19 mouse cellular contexts compared by ENCODE assay signal in the genomic region with DNA sequence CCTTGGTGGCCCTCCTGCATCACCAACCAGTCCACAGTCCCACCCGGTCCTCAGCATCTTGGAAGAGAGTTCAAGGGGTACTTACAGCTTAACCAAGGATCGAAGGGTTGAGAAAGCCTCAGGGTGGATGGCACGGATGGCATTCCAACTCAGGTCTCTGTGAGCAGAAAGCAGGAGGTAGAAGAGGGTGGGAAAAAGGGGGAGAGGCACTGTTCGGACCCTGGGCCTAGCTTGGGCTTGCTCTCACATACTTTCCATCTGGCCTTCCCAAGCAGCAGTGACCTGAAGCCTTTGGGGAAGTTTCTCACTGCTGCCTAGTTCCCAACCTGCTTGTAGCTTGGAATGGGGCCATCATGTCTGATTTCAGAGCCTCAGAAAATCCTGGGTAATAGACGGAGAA.
"Had no signal": no experiment of that assay in that cellular context is flagged by ENCODE, and none has a peak within 500 bp of the region (broad histone marks: within the 10 kb centered on the region; RNA-seq: fewer than 3 reads in every experiment).

No protein-coding gene starts in this region.

- H3K36me3 ChIP-seq: heart, embryonic 13.5 days; heart, embryonic 15.5 days; hindbrain, embryonic 10.5 days; hindbrain, embryonic 12.5 days; intestine, embryonic 15.5 days; limb, embryonic 13.5 days; limb, embryonic 15.5 days; liver, embryonic 12.5 days had no signal

- H3K9ac ChIP-seq: heart, embryonic 13.5 days; heart, embryonic 15.5 days; hindbrain, embryonic 12.5 days; hindbrain, embryonic 14.5 days; intestine, embryonic 15.5 days; limb, embryonic 13.5 days; limb, embryonic 15.5 days; liver, embryonic 12.5 days had no signal

- H3K4me3 ChIP-seq: gastrocnemius, adult 2 months; heart, adult 2 months; heart, embryonic 13.5 days; heart, embryonic 15.5 days; hindbrain, embryonic 10.5 days; hindbrain, embryonic 12.5 days; intestine, embryonic 15.5 days; layer of hippocampus, adult 2 months; left cerebral cortex, adult 2 months; limb, embryonic 13.5 days; limb, embryonic 15.5 days; liver, embryonic 12.5 days had no signal

- H3K27ac ChIP-seq: gastrocnemius, adult 2 months; heart, adult 2 months; heart, embryonic 13.5 days; heart, embryonic 15.5 days; hindbrain, embryonic 10.5 days; hindbrain, embryonic 12.5 days; hindbrain, embryonic 14.5 days; intestine, embryonic 15.5 days; layer of hippocampus, adult 2 months; left cerebral cortex, adult 2 months; limb, embryonic 13.5 days; limb, embryonic 15.5 days; liver, embryonic 12.5 days had no signal

- H3K9me3 ChIP-seq: heart, embryonic 13.5 days; heart, embryonic 15.5 days; hindbrain, embryonic 10.5 days; hindbrain, embryonic 12.5 days; intestine, embryonic 15.5 days; limb, embryonic 13.5 days; limb, embryonic 15.5 days; liver, embryonic 12.5 days had no signal

- H3K4me1 ChIP-seq: intestine, embryonic 15.5 days had no signal

- DNase-seq: gastrocnemius, adult 2 months; gastrocnemius, postnatal 10 days; gastrocnemius, postnatal 25 days; heart, adult 2 months; heart, postnatal 4 days; kidney, adult 18-20 months; kidney, adult 8-10 months; kidney, postnatal 4 days had no signal

- H3K27me3 ChIP-seq: intestine, embryonic 15.5 days had no signal
